Mouse (Mus musculus) CH12.LX (cell line): ENCODE results near the gene Pde11a.

ENCODE experiments used
- BHLHE40 ChIP-seq: IDR thresholded peaks from 2 replicates; pipeline ENCODE4 v1.6.1; 2011; ENCODE audit warnings: mild to moderate bottlenecking, low read depth, low read length, improper control_type of control experiment
- CTCF ChIP-seq, 2 experiments: IDR thresholded peaks in 1 of 2; conservative IDR thresholded peaks in 1 of 2; 2 replicates each; pipeline ENCODE4 v1.5.1; 2011 to 2012; ENCODE audit warnings: low read depth in 2 of 2, low read length in 2 of 2, improper control_type of control experiment in 1 of 2, inconsistent platforms in 1 of 2, mild to moderate bottlenecking in 1 of 2, moderate library complexity in 1 of 2
- MAFK ChIP-seq: IDR thresholded peaks from 2 replicates; pipeline ENCODE4 v1.6.1; 2011; ENCODE audit warnings: low read length, improper control_type of control experiment; ENCODE audit not compliant: insufficient replicate concordance
- POLR2A ChIP-seq: IDR thresholded peaks from 2 replicates; pipeline ENCODE4 v1.6.1; 2011; ENCODE audit warnings: low read depth, mild to moderate bottlenecking, improper control_type of control experiment, low read length
- SIN3A ChIP-seq: IDR thresholded peaks from 2 replicates; pipeline ENCODE4 v1.6.1; 2012; ENCODE audit warnings: low read length, improper control_type of control experiment, inconsistent platforms
- ZNF384 ChIP-seq: IDR thresholded peaks from 2 replicates; pipeline ENCODE4 v1.6.1; 2012; ENCODE audit warnings: low read depth, low read length, improper control_type of control experiment, inconsistent platforms

DNA sequence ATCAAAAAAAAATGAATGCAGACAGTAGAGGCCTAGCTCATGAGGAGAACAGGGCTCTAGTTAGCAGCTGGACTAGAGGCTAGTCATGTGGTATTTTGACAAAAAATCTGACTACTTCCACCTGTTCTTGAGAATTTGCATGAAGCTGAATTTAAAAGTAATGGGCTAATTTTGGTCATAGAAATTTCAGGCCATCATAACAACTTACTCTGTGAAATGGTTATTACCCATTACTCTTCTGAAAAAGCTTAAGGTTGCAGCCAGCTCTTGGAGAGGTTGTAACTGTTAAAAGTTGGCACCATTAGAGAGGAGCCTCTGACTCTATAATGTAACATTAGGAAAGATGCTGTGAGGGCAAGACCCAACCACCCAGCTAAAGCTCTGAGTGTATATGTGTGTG is 48.0 kb upstream of the Pde11a start:
- TF ChIP-seq BHLHE40 = no peak
- TF ChIP-seq CTCF (conservative IDR thresholded peaks at IDR 0.05 in 1 of 2, IDR thresholded peaks at IDR 0.05 in 1 of 2; ENCODE audit: low read depth in 2 of 2, low read length in 2 of 2) = no peak
- no peak for TF ChIP-seq POLR2A
- no peak for TF ChIP-seq SIN3A
- TF ChIP-seq ZNF384 = no peak
- no peak for TF ChIP-seq MAFK
